Mouse (Mus musculus) layer of hippocampus, adult 8-10 months (tissue): ENCODE data around the gene Dach1. TPM values are rescaled to one million over a fixed set of nuclear protein-coding genes. Genes with fewer than 3 reads are reported as not detected.

Experiments
- DNase-seq, 2 experiments: peaks; one replicate each; pipeline ENCODE4 v3.0.0; 2022; ENCODE audit warnings: low spot score in 2 of 2
- total RNA-seq, 4 experiments: library from RNA; stranded (reverse); gene quantifications; 2 replicates each; pipeline ENCODE4 v1.2.4; 2022

Dach1 gene
- total RNA-seq, 4 experiments from 2014 or later: 3.5 to 5.1 (median 4.6) TPM

GRCm38 (mm10) chr14:97857276-97857675, 312.3 kb downstream of the Dach1 start:
- no peak for DNase-seq

GRCm38 (mm10) chr14:97855345-97855744, 314.2 kb downstream of the Dach1 start:
- DNase-seq: no peak

GRCm38 (mm10) chr14:97850486-97850885, 319.1 kb downstream of the Dach1 start:
- no peak for DNase-seq

GRCm38 (mm10) chr14:97847641-97848040, 321.9 kb downstream of the Dach1 start:
- DNase-seq: no peak

GRCm38 (mm10) chr14:97839275-97839674, 330.3 kb downstream of the Dach1 start:
- DNase-seq: no peak

GRCm38 (mm10) chr14:97829865-97830264, 339.7 kb downstream of the Dach1 start:
- DNase-seq: no peak

GRCm38 (mm10) chr14:97814555-97815175, 354.9 kb downstream of the Dach1 start:
- no peak for DNase-seq

- no peak for DNase-seq
Measured at GRCm38 (mm10) chr14:97813557-97813956, 356.0 kb downstream of the Dach1 start.

GRCm38 (mm10) chr14:97795385-97795952, 374.1 kb downstream of the Dach1 start:
- no peak for DNase-seq

GRCm38 (mm10) chr14:97774135-97774767, 395.3 kb downstream of the Dach1 start:
- no peak for DNase-seq

- no peak for DNase-seq
Measured at GRCm38 (mm10) chr14:97754400-97754799, 415.2 kb downstream of the Dach1 start.

GRCm38 (mm10) chr14:97753973-97754372, 415.6 kb downstream of the Dach1 start:
- no peak for DNase-seq

GRCm38 (mm10) chr14:97743252-97743651, 426.3 kb downstream of the Dach1 start:
- no peak for DNase-seq

GRCm38 (mm10) chr14:97742785-97743184, 426.8 kb downstream of the Dach1 start:
- DNase-seq: no peak
